Mouse (Mus musculus): ENCODE results near the gene Stxbp1.
"Not testable (repeated sequence)": the region's sequence is repeated elsewhere in the genome, so short reads cannot be mapped to it uniquely, and the experiment has no call there.

The Stxbp1 gene

DNA sequence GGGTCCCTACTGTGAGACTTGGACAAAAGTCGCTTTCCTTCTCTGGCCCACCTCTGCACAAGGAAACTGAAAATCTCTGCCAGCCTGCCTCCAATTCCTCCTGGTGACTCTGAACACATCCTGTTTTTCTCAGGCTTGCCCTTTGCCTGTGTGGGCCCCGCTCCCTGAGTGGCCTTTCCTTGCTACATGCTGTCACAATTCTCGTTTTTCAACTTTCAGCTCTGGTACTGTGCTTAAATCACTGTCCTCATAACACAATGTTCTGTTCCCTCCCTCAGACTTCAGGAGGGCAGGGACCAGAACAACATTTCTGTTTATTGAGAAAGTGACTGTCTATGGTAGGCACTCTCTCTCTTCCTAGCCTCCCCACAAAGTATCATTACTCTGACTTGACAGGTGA lies 27.0 kb upstream of the Stxbp1 start:
- DNase-seq (ENCODE audit: low spot score in 2 of 2) = no peak

- no peak for DNase-seq (ENCODE audit: low spot score in 2 of 2)
Observed at GRCm38 (mm10) chr2:32870275-32871100, 23.4 kb upstream of the Stxbp1 start.

DNA sequence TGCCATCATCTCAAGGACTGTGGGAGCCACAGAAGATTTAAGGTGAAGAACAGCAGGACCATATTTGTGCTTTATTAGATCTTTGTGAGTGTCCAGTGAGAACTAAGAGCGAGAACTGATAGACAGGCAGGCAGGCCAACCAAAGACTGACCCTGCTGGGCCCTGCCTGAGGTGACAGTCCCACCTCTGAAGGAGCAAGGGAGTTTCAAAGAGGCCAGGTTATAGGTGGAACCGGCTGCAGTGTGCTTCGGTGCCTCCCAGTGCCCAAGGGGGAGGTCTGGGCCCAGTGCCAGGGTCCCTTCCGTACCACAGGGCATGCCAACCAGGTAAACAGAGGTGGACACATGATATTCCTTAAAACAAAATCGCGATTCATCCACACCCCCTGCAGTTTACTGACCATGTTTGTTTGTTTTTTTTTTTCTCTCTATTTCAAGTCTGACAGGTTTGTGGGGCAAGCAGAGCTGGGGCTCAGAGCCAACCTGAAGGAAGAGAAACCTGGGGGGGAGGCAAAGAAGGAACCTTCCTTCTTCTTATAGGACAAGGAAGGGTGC lies 22.8 kb upstream of the Stxbp1 start:
- no peak for DNase-seq (ENCODE audit: low spot score in 2 of 2)

GRCm38 (mm10) chr2:32867354-32867753 lies 20.3 kb upstream of the Stxbp1 start:
- no peak for DNase-seq (ENCODE audit: low spot score in 2 of 2)

DNA sequence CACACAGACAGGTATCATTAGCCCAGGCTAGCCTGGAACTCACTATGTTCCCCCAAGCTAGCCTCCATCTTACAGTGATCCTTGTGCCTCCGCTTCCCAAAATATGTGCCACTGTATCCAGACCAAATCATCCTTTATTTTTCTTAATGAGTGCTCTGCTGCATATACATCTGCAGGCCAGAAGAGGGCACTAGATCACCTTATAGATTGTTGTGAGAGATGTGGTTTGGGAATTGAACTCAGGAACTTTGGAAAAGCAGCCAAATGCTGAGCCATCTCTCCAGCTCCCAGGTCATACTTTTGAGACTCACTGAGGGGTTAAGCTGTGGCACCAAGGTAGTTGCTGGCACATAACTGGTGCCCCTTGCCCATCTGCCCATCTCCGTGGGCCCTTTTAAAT lies 17.7 kb upstream of the Stxbp1 start:
- DNase-seq (ENCODE audit: low spot score in 2 of 2) = no peak

GRCm38 (mm10) chr2:32863317-32863716 lies 16.3 kb upstream of the Stxbp1 start:
- DNase-seq (ENCODE audit: low spot score in 2 of 2) = no peak

DNA sequence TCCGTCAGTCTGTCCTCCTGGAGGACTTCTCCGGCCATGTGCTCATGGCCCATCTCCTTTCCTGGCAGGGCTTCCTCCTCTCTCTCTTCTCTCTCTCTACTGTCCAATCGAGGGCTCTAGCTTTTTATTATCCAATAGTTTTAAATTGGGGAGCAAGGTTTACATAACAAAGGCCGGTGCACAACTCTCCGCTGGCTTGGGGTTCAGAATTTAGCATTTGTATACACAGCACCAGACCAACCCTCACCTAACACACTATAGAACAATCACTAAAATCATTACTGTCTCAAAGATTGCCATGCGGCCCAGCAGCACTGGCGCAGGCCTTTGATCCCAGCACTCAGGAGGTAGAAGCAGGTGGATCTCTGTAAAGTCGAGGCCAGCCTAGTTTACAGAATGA lies 13.8 kb upstream of the Stxbp1 start:
- no peak for DNase-seq (ENCODE audit: low spot score in 2 of 2)

- no peak for DNase-seq (ENCODE audit: low spot score in 2 of 2)
Observed at GRCm38 (mm10) chr2:32859622-32860012, 12.6 kb upstream of the Stxbp1 start.

GRCm38 (mm10) chr2:32859010-32859621 lies 12.1 kb upstream of the Stxbp1 start:
- no peak for DNase-seq (ENCODE audit: low spot score in 2 of 2)

DNA sequence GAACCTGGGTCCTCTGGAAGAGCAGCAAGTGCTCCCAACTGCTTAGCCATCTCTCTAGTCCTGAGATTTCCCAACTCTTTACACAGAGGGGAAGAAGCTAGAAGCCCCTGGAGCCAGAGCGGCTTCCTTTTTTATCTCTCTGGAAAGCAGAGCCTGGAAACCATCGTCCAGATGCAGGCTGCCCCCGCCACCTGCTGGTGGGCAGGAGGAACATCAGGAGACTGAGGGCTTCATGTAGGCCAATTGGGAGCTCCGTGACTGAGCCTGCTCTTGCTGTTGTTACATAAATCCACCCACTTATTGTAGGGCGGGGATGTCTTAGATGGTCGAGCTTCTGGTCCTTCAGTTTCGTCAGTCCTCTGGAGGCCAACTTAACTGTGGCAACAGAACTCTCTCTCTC lies 10.5 kb upstream of the Stxbp1 start:
- DNase-seq (ENCODE audit: low spot score in 2 of 2) = peak in 1 of 2 experiments; percentile 81

DNA sequence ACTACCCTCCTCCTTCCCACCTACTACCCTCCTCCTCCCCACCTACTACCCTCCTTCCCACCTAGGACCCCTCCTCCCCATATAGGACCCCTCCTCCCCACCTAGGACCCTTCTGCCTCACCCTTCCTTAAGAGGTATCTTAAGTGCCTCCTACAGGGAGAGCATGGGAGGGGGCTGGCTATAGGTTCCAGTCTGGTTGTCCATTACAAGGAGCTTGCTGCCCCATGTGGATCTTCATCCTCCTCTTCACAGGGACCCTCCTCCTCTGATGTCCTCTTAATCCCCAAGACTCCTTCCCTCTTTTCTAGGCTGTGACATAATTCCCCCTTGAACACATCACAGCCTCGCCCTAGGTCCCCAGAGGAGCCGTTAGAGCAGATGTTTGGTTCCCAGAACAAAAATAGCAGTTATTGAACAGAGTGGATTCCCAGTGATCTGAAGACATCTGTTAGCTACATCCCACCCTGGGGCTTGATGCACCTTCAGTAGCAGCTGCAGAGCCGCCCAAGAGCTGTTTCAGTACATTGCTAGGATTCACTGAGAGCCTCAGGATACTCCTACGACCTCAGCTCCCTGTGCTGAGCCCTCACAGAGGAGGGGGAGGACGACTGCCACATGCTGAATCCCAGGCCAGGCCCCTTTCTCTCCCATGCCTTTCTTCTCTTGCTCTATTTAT lies 8.9 kb upstream of the Stxbp1 start:
- DNase-seq (ENCODE audit: low spot score in 2 of 2) = no peak

DNA sequence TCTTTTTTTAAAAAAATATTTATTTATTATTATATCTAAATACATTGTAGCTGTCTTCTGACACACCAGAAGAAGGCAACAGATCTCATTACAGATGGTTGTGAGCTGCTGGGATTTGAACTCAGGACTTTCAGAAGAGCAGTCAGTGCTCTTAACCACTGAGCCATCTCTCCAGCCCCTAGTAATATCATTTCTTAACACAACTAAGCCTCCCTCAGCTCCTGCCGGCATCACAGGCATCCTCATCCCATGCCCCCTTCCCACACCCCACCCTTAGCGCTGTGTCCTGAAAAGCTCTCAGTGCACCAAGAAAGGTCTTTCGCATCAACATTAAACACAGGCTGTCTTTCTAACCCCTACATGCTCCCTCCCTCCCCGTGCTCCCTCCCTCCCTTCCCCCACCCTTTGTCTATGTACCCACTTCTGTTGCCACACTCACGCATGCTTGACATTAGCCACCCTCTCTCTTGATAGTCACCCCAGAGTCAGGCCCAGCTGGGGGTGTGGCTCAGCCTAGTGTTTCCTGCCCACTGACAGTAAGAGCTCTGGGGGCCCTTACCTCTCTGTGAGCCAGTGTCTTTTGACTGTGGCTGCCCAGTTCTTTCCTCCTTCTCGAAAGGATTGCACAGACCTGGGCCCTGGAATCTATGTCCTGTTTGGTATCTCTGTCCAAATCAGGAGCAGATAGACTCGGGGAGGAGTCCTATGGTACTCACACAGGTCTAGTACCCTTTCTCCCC lies 8.2 kb upstream of the Stxbp1 start:
- no peak for DNase-seq (ENCODE audit: low spot score in 2 of 2)

DNA sequence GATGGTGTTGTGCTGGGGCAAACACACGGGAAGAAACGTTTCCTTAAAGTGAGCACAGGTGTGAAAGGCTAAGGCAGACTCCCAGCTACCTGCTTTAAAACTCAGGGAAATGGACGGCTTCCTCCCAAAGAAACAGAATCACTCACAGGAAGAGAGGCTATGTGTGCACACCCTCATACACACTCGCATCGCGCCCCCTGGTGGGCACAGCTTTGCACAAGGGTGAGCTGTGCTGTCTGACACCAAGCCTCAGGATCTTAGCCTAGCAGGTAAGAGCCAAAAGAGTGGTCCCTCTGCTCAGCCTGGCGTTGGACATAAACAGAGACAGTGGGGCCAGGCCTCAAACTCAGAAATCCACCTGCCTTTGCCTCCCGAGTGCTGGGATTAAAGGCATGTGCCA lies 7.2 kb upstream of the Stxbp1 start:
- peak in 1 of 2 experiments; percentile 91 for DNase-seq (ENCODE audit: low spot score in 2 of 2)

GRCm38 (mm10) chr2:32853716-32854115 lies 6.7 kb upstream of the Stxbp1 start:
- DNase-seq (ENCODE audit: low spot score in 2 of 2) = not testable (repeated sequence)

GRCm38 (mm10) chr2:32852156-32852555 lies 5.1 kb upstream of the Stxbp1 start:
- DNase-seq (ENCODE audit: low spot score in 2 of 2) = peak in 1 of 2 experiments; percentile 80

GRCm38 (mm10) chr2:32847468-32847821 lies 400 bp upstream of the Stxbp1 start:
- no peak for DNase-seq (ENCODE audit: low spot score in 2 of 2)

DNA sequence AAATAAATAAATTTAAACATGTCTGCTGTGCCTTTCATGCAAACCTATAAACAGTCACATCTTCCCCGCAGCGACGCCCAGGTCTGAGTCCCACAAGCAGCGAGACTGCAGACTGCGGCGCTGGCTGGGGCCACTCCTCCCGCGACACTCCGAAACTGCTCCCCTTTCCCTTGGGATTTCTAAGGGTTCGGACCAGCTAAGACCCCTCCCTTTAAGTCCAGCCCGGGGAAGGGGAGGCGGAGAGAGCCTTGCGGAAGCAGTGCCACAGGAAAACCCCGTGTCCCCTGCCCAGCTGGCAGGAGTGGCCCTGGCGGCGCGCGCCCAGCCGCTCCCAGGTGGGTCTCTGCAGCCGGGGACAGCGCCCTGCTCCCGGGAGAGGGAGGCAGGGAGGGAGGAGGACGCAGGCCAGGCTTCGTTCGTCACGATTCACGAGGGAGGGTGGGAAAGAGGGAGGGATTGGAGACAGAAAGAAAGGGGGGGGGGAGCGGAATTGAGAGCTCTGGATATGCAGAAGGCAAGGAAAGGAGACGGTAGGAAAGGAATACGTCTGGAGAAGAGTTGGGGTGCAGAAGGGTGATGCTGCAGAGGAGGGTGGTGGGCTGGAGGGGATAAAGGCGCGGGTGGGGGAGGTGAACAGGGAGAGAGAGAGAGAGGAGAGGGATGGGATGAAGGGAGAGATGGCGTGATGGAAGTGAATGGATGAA lies 792 bp downstream of the Stxbp1 start:
- peak in 1 of 2 experiments; percentile 75 for DNase-seq (ENCODE audit: low spot score in 2 of 2)

DNA sequence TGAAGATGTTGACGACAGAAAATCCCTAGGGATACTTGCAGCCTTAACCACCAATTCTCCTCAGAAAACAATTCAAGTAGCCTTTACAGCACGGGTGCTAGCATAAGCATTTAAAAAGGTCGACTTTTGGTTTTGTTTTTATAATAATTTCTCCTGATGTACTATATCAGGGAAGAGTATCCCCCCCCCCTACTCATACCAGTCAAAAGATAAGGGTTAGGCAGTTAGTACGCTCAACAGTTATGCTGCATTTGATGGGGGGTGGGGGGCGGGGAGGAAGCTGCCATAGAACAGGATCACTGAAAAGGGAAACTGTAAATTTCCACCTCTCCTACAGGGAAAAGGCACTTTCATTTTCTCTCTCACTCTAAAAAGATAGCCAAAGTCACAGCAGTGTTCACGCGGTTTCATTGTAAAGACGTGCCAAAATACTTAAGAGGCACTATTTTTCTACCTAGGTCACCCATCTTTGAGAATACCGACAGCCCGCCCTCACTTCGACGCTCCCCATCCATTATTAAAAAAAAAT lies 1.4 kb downstream of the Stxbp1 start:
- DNase-seq (ENCODE audit: low spot score in 2 of 2) = no peak

DNA sequence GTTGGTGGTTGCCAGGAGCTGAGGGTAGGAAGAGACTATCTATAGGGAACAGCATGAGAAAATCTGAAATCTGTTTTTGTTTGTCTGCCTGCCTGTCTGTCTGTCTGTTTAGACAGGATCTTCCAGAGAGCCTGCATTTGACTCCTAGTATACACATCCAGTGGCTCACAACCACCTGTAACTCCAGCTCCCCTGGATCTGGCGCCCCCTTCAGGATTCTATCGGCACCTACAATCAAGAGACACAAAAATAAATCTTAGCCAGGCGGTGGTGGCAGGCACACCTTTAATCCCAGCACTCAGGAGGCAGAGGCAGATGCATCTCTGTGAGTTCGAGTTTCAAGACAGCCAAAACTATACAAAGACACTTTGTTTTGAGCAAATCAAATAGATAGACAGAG lies 4.5 kb downstream of the Stxbp1 start:
- no peak for DNase-seq (ENCODE audit: low spot score in 2 of 2)

GRCm38 (mm10) chr2:32841099-32841498 lies 5.9 kb downstream of the Stxbp1 start:
- no peak for DNase-seq (ENCODE audit: low spot score in 2 of 2)

- DNase-seq (ENCODE audit: low spot score in 2 of 2) = no peak
Observed at GRCm38 (mm10) chr2:32839261-32839660, 7.8 kb downstream of the Stxbp1 start.

Measured in left cerebral cortex, adult 9 months (tissue).